Mouse (Mus musculus) MEL-GATA-1-ER (cell line): ENCODE results near the gene Nol3.

ENCODE experiments used
- DNase-seq: peaks from one replicate; pipeline ENCODE4 v3.0.0-alpha.2; 2012; ENCODE audit warnings: low read depth; ENCODE audit errors: extremely low read depth

The Nol3 gene

DNA sequence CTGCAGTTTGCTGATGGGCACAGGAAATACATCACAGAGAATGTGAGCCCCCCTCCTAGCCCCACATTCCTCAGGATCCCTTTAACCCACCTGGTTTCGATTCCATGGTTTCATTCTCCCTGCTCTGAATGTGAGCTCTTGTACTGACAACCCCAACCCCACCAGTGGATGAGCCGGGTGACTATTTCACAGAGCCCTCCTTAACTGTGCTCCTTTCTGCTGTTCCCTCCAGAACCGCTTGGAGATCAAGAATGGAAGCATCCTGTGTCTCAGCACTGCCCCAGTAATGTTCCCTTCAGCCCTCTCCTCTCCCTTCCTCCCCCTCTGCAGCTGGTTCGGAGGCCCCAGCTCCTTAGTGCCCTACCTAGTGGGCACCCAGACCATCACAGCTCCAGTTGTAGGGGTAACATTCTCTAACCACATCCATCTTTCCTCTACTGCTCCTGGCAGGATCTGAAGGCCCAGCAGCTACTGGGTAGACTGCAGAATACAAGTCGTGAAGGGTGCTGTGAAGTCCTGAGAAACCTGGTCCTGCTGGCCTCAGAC, 30.3 kb downstream of the Nol3 start:
- no peak for DNase-seq

DNA sequence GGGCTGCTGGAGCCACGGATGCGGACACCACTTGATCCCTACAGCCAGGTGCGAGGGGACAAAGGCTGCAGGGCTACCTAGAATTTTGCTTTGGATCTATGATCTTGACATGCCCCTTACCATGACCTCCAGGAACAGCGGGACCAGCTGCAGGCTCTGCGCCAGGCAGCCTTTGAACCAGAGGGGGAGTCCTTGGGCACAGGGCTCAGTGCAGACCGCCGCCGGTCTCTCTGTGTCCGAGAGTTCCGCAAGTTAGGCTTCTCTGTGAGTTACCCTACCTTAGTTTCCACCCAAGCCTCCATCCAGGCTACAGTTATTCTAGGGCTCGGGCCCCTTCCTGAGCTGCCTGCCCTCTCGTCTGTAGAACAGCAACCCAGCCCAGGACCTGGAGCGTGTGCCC, 31.7 kb downstream of the Nol3 start:
- no peak for DNase-seq

DNA sequence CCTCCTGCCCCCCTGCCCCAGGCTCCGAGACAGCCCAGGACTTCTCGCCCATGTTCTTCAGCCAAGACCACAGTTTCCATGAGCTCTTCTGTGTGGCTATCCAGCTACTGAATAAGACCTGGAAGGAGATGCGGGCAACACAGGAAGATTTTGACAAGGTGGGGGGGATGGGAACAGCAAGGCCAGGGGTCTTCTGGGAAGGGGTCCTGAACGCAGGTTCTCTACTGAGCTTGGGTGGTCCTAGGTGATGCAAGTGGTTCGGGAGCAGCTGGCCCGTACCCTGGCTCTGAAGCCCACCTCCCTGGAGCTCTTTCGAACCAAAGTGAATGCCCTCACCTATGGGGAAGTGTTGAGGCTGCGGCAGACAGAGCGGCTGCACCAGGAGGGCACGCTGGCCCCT, 32.5 kb downstream of the Nol3 start:
- DNase-seq: no peak

DNA sequence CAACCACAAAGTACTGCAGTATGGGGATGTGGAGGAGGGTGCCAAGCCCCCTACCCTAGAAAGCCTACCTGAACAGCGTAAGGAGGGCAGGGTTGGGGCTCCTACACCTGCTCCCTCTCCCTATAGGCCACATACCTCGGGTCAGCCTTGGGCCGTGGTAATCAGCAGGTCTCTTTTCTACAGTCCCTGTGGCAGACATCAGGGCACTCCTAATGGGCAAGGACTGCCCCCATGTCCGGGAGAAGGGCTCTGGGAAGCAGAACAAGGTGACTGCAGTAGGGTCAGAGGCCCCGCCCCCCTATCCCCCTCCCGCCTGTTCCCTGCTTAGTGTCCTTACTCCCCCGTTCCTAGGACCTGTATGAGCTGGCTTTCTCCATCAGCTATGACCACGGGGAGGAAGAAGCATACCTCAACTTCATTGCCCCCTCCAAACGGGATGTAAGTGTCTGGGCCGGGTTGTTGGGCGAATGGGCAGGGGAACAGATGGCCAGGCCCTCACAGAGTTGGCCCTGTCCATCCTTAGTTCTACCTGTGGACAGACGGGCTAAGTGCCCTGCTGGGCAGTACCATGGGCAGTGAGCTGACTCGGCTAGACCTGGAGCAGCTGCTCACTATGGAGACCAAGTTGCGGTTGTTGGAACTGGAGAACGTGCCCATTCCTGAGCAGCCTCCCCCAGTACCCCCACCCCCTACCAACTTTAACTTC, 33.4 kb downstream of the Nol3 start:
- no peak for DNase-seq

DNA sequence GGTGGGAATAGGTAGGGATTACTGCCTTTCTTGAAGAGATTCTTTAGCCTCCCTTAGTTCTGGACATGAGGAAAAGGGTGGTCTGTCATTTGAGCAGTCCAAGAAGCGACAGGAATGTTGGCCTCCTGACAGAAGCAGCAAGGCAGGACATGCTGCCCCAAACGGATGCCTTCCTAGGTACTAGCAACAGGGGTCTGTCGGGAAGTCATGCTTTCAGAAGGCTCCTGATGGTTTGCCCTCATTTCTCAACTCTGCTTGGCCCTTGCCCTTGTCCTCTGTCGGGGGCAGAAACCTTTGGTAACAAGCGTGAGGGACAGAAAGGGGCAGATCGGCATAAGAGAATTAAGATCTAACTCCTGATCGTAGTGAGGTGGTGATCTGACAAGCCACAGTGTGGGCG, 34.2 kb downstream of the Nol3 start:
- DNase-seq: no peak

DNA sequence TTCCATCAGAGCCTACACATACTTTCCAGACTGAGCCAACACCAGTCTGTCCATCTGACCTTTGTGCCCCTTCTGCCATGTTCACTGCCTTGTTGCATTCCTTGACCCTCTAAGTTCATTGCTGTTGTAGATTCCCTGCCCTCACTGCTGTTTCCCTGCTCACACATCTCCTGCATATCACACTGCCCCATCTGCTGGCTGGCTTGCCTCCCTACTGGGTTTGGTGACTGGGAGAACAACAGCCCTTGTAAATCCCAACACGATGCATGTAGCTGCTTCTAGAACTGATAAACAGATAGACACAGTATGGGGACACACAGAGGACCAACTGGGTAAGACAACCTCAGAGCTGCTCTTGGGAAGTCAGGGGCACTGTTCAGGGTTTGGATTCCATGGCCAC, 35.8 kb downstream of the Nol3 start:
- DNase-seq: no peak

DNA sequence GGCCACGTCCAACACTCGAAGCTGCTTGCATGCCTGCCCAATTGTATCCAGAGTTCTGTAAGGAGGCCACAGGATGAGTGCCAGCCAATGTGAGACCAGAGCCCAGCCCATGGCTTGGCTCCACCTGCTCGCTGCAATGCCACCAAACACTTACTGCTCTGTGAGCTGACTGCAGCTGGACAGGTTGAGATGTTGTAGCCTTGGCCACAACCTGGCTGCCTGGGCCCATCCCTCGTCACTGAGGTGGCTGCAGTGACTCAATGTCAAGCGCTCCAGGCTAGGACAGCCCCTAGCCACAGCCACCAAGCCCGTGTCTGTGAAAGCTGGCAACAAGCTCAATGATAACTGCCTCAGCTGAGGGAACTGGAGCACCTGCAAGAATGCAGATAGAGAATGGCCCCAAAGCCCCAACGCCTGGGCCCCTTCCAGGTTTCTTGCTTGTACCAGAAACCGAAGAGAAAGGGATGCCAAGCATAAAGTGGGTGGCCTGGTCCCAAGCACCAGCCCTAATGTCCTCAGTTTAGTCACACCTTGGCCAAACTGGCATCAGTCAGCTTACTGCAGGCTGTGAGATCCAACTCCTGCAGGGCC, 37.0 kb downstream of the Nol3 start:
- DNase-seq: no peak

DNA sequence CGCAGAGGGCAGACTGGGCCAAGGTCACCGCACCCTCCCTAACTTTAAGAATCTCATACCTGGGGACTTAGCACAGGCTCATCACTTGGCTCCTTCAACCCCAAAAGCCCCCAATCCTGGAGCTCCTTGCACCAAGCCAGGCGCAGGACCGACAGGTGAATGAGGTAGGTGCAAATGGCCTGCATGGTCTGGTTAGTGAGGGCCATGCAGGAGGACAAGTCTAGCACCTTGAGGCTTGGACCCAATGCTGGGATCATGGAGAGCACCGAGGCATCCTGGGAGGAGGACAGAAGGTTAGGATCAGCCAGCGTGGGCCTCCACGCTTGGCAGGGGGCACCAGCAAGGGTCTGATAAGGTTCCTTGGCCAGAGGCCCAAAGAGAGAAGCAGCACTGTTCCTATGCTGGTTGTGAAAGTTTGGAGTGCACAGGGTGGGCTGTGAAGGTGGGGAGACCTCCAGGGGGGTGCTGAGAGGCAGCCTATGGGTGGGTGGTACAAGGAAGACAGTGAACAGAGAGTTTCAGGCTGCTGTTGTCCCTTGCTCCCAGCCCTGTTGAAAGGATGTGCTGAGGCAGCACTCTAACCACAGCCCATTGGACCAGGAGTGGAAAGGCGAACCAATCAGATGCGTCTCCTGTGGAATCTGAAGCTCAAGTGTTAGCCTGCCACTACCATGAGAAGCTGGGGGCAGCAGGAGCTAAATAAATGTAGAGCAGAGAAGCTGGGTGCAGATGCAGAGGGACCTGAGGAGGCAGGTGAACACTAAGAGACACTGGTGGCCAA, 37.9 kb downstream of the Nol3 start:
- no peak for DNase-seq

DNA sequence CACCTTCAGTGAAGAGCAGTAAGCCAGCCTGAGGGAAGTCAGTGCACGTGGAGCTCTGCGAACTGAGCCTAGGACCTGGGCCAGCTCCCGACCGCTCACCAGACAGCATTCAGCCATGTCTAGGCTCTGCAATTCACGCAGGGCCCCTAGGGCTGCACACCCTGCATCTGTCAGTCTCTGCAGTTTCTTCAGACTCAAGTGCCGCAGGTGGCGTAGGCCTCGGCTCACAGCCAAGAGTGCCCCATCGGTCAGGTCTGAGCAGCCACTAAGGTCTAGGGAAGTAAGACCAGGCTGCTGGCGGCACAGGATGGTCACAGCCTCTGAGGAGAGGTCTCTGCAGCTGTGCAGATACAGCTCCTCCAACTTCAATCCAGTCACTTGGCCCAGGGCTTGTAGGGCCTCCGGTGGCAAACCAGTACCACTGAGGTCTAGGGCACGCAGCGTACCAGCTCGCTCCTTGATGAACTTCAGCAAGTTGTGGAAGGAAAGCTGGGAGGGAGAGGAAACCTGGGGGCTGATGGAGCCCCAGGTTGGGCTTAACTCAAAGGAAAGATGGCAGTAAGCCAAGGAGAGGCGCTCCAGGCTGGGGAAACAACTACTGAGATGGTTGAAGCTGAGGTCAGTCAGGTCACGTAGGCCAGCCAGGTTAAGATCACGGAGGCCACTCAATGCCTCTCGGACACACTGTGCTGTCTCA, 39.3 kb downstream of the Nol3 start:
- DNase-seq: no peak

DNA sequence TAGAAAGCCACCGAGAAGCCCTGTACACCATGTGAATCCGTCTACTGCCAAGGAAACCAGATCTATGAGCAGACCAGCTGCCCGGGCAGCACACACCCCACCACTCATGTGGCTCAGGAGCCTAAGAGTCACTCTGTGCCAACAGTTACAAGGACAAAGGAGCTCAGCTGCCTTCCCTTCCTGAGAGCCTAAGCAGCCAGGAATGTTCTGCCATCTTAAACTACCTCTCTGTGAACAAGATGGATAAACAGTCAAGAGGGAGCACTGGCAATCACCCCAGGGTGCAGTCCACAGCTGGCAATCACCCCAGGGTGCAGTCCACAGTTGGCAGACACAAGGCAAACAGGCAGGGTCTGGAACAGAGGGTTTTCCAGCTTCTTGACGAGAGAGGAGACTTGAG, 42.0 kb downstream of the Nol3 start:
- no peak for DNase-seq

DNA sequence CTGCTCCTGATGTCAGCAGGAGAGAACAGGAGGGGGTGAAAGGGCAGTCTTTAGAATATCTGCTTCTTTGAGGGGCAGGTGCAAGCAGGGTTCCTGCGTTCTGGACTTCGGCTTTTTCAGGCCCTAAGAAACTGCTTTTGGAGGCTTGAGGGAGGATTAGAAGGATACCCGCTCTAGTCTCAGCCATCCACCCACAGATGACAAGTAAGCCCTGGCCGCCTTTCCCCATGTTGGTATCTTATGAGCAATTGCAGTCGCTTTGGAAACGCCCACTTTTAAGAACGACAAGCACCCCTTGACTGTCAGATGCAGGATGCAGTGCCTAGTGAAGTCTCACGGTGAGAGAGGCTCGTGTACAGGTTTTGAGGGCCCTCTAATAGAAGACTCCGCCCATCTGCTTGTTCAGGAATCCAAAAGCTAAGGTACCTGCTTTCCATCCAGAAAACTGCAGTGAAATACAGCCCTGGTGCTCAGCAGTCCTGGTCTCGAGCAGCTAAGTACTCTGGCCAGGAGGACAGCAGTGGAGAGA, 42.8 kb downstream of the Nol3 start:
- no peak for DNase-seq

DNA sequence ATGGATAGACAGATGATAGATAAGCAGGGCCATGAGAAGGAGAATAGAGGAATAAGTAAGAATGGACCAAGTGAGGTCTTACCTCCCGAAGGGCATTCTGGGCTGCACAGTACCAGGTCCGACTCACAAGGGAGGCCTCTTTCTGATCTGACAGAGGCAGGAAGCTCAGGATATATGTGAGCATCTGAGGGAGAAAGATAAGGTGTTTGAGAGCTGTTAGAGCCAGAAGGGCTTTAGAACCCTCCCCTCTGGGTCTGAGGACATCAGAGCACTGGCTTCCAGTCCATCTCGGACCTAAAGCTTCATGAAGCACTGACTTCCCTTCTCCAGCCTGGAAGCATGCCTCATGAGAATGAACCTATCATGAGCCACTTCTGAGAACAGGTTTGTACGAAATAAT, 47.2 kb downstream of the Nol3 start:
- peak; percentile 72 for DNase-seq

DNA sequence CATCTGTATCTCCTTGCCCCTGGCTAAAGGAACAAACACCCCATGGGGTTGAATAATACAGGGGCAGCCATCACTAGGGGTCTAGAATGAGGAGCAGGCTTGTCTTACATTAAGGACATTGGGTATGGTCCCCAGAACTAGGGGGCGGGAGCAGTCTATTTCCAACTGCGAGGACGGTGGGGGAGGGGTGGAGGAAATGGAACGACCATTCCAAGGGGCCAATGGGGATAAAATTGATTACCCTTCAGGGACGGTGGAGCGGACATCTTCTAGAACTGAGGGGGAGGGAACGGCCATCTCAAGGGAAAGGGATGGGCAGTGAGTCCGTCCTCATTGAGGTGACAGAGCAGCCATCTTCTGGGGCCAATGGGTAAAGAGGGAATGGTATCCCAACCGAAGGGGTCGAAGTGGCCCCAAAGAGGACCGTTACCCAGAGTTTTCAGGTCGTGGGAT, 49.7 kb downstream of the Nol3 start:
- DNase-seq: no peak

DNA sequence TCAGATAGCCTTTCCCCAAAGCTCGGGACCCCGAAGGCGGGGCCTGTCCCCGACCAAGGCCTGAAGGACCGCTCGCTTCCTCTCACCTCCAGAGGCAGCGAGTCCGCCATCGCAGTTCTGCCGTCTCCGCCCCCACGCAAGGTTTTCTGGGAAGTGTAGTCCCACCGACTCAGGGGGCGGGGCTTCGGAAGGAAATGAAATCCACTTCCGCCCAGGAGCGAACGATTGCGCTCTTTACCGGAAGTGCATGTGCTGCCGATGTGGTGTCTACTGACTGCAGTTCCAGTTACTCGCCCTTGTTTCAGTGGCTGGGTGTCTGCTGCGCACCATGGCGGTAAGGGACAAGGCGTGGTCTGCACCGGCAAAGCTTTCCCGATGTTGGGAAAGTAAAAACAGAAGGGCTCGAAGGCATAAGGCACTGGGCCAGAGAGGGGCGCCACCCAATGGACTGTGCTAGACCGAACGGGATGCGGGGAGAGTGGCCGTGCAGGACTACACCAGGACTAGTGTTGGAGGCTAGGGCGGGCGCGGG, 50.3 kb downstream of the Nol3 start, which contains the start of the genes Lrrc29 and Tmem208:
Gene Lrrc29, minus strand, starts transcription at position 138 of the 532 bp plus-strand sequence.
Gene Tmem208, plus strand, starts transcription at position 214 of the 532 bp plus-strand sequence.
- peak; percentile 93 for DNase-seq

DNA sequence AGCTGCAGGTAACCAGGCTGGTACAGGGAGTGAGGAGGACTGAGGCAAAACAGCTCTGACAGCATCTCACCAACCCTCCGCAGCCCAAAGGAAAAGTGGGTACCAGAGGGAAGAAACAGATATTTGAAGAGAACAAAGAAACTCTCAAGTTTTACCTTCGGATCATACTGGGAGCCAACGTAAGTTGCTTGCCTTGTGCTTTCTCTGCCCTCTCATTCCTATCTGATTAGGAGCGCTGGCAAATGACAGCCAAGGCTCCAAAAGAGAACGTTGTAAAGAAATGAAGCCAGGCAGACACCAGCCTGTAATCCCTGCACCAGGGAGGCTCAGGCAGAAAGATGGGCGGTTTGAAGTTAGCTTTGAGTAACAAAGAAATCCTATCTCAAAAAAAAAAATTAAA, 51.0 kb downstream of the Nol3 start:
- no peak for DNase-seq

DNA sequence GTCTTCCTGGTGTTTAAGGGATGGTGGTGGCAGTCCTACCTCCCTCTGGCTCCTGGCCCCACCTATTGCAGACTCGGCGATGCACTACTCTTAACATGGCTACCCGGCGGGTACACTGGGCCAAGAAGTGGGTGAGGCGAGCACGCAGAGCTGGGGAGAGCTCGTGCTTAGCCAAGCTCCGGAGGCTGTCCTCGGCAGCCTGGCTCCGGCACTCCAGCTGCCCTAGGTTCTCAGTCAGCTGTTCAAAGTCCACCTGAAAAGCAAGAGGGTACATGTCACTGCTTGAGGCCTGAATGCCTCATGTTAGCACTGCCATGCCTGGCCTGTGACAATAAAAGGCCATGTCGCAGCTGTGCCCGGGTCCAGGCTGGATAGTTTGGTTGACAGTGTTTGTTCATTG, 54.4 kb downstream of the Nol3 start:
- DNase-seq: no peak

DNA sequence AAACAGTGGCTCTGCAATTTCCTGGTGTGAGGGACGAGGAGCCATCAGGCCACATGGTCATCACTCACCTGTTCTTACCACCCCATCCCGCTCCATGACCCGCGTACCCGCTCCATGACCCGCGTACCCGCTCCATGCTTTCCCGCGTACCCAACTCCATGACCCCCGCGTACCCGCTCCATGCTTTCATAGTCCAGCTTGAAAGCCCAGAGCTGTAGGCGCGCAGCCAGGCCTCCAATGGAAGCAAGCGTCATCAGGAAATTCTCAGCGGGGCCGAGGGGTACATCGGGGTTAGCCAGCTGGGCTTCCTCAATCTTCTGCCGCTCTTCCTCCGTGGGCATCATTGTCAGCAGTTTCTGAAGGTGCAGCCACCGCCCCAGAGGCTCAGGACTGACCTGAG, 55.5 kb downstream of the Nol3 start:
- no peak for DNase-seq
